Mouse (Mus musculus): ENCODE measurements around the gene Fndc3a. TPM values are rescaled to one million over a fixed set of nuclear protein-coding genes. Genes with fewer than 3 reads are reported as not detected.

Fndc3a gene
- polyA plus RNA-seq, 1 experiment from 2014 or later, result 48.1 TPM

GRCm38 (mm10) chr14:72649268-72649667, 60.5 kb downstream of the Fndc3a start:
- Histone ChIP-seq H3K27ac (no peak overlapping the region), H3K9ac (no peak overlapping the region), H3K27me3 (no peaks in the 10 kb centered on the region), H3K36me3 (no peaks in the 10 kb centered on the region), H3K4me1 (no peaks in the 10 kb centered on the region), H3K4me3 (no peak overlapping the region), H3K9me3 (no peaks in the 10 kb centered on the region), H3K4me2 (no peak overlapping the region)
- ATAC-seq (ENCODE audit: insufficient number of reproducible peaks, insufficient read depth, low FRiP score, low TSS enrichment, low read depth), result no peak

GRCm38 (mm10) chr14:72645512-72645911, 64.3 kb downstream of the Fndc3a start:
- H3K36me3 ChIP-seq, result peaks cover 5% of the 10 kb centered on the region; the same call in 1 of the 2 replicates
- no peaks in the 10 kb centered on the region for H3K4me1 ChIP-seq
- no peaks in the 10 kb centered on the region for H3K27me3 ChIP-seq
- no peaks in the 10 kb centered on the region for H3K9me3 ChIP-seq
- no peak overlapping the region for H3K9ac ChIP-seq
- ATAC-seq (ENCODE audit: insufficient number of reproducible peaks, insufficient read depth, low FRiP score, low TSS enrichment, low read depth), result no peak
- no peak overlapping the region for H3K4me2 ChIP-seq
- H3K4me3 ChIP-seq, result no peak overlapping the region
- H3K27ac ChIP-seq, result no peak overlapping the region

- ATAC-seq (ENCODE audit: insufficient number of reproducible peaks, insufficient read depth, low FRiP score, low TSS enrichment, low read depth), result no peak
- Histone ChIP-seq H3K4me2 (no peak overlapping the region), H3K9ac (no peak overlapping the region), H3K27me3 (no peaks in the 10 kb centered on the region), H3K9me3 (no peaks in the 10 kb centered on the region), H3K27ac (no peak overlapping the region), H3K4me1 (no peaks in the 10 kb centered on the region), H3K4me3 (no peak overlapping the region), H3K36me3 (peaks cover 5% of the 10 kb centered on the region; the same call in 1 of the 2 replicates)
- 98% methylated on average over 1 of the region's 1 CpGs for WGBS
These were observed 65.2 kb downstream of the Fndc3a start for GRCm38 (mm10) chr14:72644620-72645019.

GRCm38 (mm10) chr14:72638507-72638906, 71.3 kb downstream of the Fndc3a start:
- no peak for ATAC-seq (ENCODE audit: insufficient number of reproducible peaks, insufficient read depth, low FRiP score, low TSS enrichment, low read depth)
- no peak overlapping the region for H3K9ac ChIP-seq
- H3K4me1 ChIP-seq, result no peaks in the 10 kb centered on the region
- H3K27me3 ChIP-seq, result no peaks in the 10 kb centered on the region
- no peak overlapping the region for H3K4me3 ChIP-seq
- peaks cover 5% of the 10 kb centered on the region; the same call in 1 of the 2 replicates for H3K36me3 ChIP-seq
- no peaks in the 10 kb centered on the region for H3K9me3 ChIP-seq
- WGBS, result 92% methylated on average over 6 of the region's 6 CpGs
- H3K27ac ChIP-seq, result no peak overlapping the region
- H3K4me2 ChIP-seq, result no peak overlapping the region

GRCm38 (mm10) chr14:72633571-72633970, 76.2 kb downstream of the Fndc3a start:
- Histone ChIP-seq H3K27ac (no peak overlapping the region), H3K27me3 (no peaks in the 10 kb centered on the region), H3K36me3 (no peaks in the 10 kb centered on the region), H3K4me2 (no peak overlapping the region), H3K4me3 (no peak overlapping the region), H3K4me1 (no peaks in the 10 kb centered on the region), H3K9me3 (no peaks in the 10 kb centered on the region), H3K9ac (no peak overlapping the region)
- no peak for ATAC-seq (ENCODE audit: insufficient number of reproducible peaks, insufficient read depth, low FRiP score, low TSS enrichment, low read depth)
- 81% methylated on average over 2 of the region's 2 CpGs for WGBS

- Histone ChIP-seq H3K27ac (no peak overlapping the region), H3K27me3 (no peaks in the 10 kb centered on the region), H3K4me2 (no peak overlapping the region), H3K4me3 (no peak overlapping the region), H3K36me3 (peaks cover 3% of the 10 kb centered on the region; the same call in 1 of the 2 replicates), H3K4me1 (no peaks in the 10 kb centered on the region), H3K9me3 (no peaks in the 10 kb centered on the region), H3K9ac (no peak overlapping the region)
- no peak for ATAC-seq (ENCODE audit: insufficient number of reproducible peaks, insufficient read depth, low FRiP score, low TSS enrichment, low read depth)
These were observed 84.4 kb downstream of the Fndc3a start for GRCm38 (mm10) chr14:72625411-72625810.

- H3K4me2 ChIP-seq, result no peak overlapping the region
- H3K27me3 ChIP-seq, result no peaks in the 10 kb centered on the region
- H3K4me3 ChIP-seq, result no peak overlapping the region
- ATAC-seq (ENCODE audit: insufficient number of reproducible peaks, insufficient read depth, low FRiP score, low TSS enrichment, low read depth), result no peak
- no peaks in the 10 kb centered on the region for H3K9me3 ChIP-seq
- WGBS, result 80% methylated on average over 3 of the region's 3 CpGs
- no peaks in the 10 kb centered on the region for H3K36me3 ChIP-seq
- no peak overlapping the region for H3K27ac ChIP-seq
- H3K4me1 ChIP-seq, result peaks cover 14% of the 10 kb centered on the region
- H3K9ac ChIP-seq, result no peak overlapping the region
These were observed 105.7 kb downstream of the Fndc3a start for GRCm38 (mm10) chr14:72604077-72604476.

- Histone ChIP-seq H3K9ac (peak overlapping the region; percentile 72), H3K4me3 (peak overlapping the region; percentile 53), H3K9me3 (no peaks in the 10 kb centered on the region), H3K27me3 (no peaks in the 10 kb centered on the region), H3K4me2 (peak overlapping the region; percentile 80), H3K36me3 (no peaks in the 10 kb centered on the region), H3K27ac (peak overlapping the region; percentile 78), H3K4me1 (peaks cover 14% of the 10 kb centered on the region)
- no peak for ATAC-seq (ENCODE audit: insufficient number of reproducible peaks, insufficient read depth, low FRiP score, low TSS enrichment, low read depth)
- under 1% methylated on average over 8 of the region's 8 CpGs for WGBS
These were observed 106.6 kb downstream of the Fndc3a start for GRCm38 (mm10) chr14:72603194-72603521.

- peak; percentile 81; the same call in 1 of the 2 replicates for ATAC-seq (ENCODE audit: insufficient number of reproducible peaks, insufficient read depth, low FRiP score, low TSS enrichment, low read depth)
These were observed 107.1 kb downstream of the Fndc3a start for GRCm38 (mm10) chr14:72602521-72603193.

GRCm38 (mm10) chr14:72601381-72602305, 108.2 kb downstream of the Fndc3a start:
- ATAC-seq (ENCODE audit: insufficient number of reproducible peaks, insufficient read depth, low FRiP score, low TSS enrichment, low read depth), result no peak
- peak overlapping the region; percentile 80 for H3K4me2 ChIP-seq
- peaks cover 14% of the 10 kb centered on the region for H3K4me1 ChIP-seq
- 54% methylated on average over 5 of the region's 5 CpGs for WGBS
- H3K9me3 ChIP-seq, result no peaks in the 10 kb centered on the region
- no peak overlapping the region for H3K27ac ChIP-seq
- H3K27me3 ChIP-seq, result no peaks in the 10 kb centered on the region
- peak overlapping the region; percentile 72 for H3K9ac ChIP-seq
- peak overlapping the region; percentile 53 for H3K4me3 ChIP-seq
- H3K36me3 ChIP-seq, result peaks cover 8% of the 10 kb centered on the region

More at GRCm38 (mm10) chr14:72602521-72603193, 107.1 kb downstream of the Fndc3a start:
- peaks cover 14% of the 10 kb centered on the region for H3K4me1 ChIP-seq
- peak overlapping the region; percentile 80 for H3K4me2 ChIP-seq
- H3K4me3 ChIP-seq, result peak overlapping the region; percentile 53
- no peaks in the 10 kb centered on the region for H3K9me3 ChIP-seq
- 2% methylated on average over 20 of the region's 20 CpGs for WGBS
- H3K27me3 ChIP-seq, result no peaks in the 10 kb centered on the region
- peaks cover 4% of the 10 kb centered on the region for H3K36me3 ChIP-seq
- H3K27ac ChIP-seq, result peak overlapping the region; percentile 78
- peak overlapping the region; percentile 72 for H3K9ac ChIP-seq

- H3K27me3 ChIP-seq, result no peaks in the 10 kb centered on the region
- H3K36me3 ChIP-seq, result peaks cover 11% of the 10 kb centered on the region
- no peak for ATAC-seq (ENCODE audit: insufficient number of reproducible peaks, insufficient read depth, low FRiP score, low TSS enrichment, low read depth)
- no peaks in the 10 kb centered on the region for H3K9me3 ChIP-seq
- H3K27ac ChIP-seq, result no peak overlapping the region
- WGBS, result 87% methylated on average over 6 of the region's 6 CpGs
- no peak overlapping the region for H3K4me3 ChIP-seq
- H3K4me1 ChIP-seq, result peaks cover 14% of the 10 kb centered on the region
- H3K9ac ChIP-seq, result 0 out of 2 replicates have a peak overlapping the region, but pooled peaks have one; percentile 11
- H3K4me2 ChIP-seq, result no peak overlapping the region
These were observed 109.4 kb downstream of the Fndc3a start for GRCm38 (mm10) chr14:72600375-72600774.

All from embryonic facial prominence, embryonic 13.5 days (tissue).